In genomic region chr16:35200432-35201142, GRCm38 (mm10) we compare ENCODE assay signal across 8 mouse cellular contexts. TPM values are rescaled to one million over a fixed set of nuclear protein-coding genes. Genes with fewer than 3 reads are reported as not detected.
DNase-seq lines count a peak whose midpoint lies in the region; ATAC-seq lines count a peak whose summit lies in the region.

No protein-coding gene starts in this region.

- DNase-seq in hindbrain, embryonic 11.5 days (ENCODE audit: low spot score): no peak
- peak; percentile 14 for DNase-seq in 3T3-L1 (ENCODE audit: low read depth, low spot score)
- peak; percentile 66 for DNase-seq in brain, adult 2 months (ENCODE audit: low read depth, low spot score)
- DNase-seq in kidney, postnatal 10 days: peak; percentile 79
- no peak for DNase-seq in thymus, postnatal 0 days (ENCODE audit: low spot score)
- DNase-seq in embryo, embryonic 10 days (ENCODE audit: low spot score): no peak
- no peak for DNase-seq in urinary bladder, postnatal 25 days (ENCODE audit: low spot score)

- H3K4me2 ChIP-seq in hindbrain, embryonic 12.5 days (replicated peaks): no peak overlapping the region
- H3K4me2 ChIP-seq in hindbrain, embryonic 11.5 days (replicated peaks; ENCODE audit: low read depth, low read length): no peak overlapping the region

- no peaks in the 10 kb centered on the region for H3K9me3 ChIP-seq in hindbrain, embryonic 12.5 days (replicated peaks)
- no peaks in the 10 kb centered on the region for H3K9me3 ChIP-seq in hindbrain, embryonic 11.5 days (ENCODE audit: control insufficient read depth, low read length)

- no peak overlapping the region for H3K4me3 ChIP-seq in hindbrain, embryonic 12.5 days
- no peak overlapping the region for H3K4me3 ChIP-seq in hindbrain, embryonic 11.5 days (ENCODE audit: low read depth, low read length)

- 0 out of 2 replicates have a peak overlapping the region, but pooled peaks have one; percentile 8 for H3K9ac ChIP-seq in hindbrain, embryonic 12.5 days
- H3K9ac ChIP-seq in hindbrain, embryonic 11.5 days (ENCODE audit: low read depth, low read length): no peak overlapping the region

- no peak for ATAC-seq in hindbrain, embryonic 12.5 days (ENCODE audit: low FRiP score)
- no peak for ATAC-seq in hindbrain, embryonic 11.5 days (ENCODE audit: low FRiP score)

- WGBS in hindbrain, embryonic 12.5 days: 80% methylated on average over 9 of the region's 9 CpGs
- 79% methylated on average over 9 of the region's 9 CpGs for WGBS in hindbrain, embryonic 11.5 days

- no peak overlapping the region; the same call in 1 of the 2 replicates for H3K27ac ChIP-seq in hindbrain, embryonic 12.5 days
- H3K27ac ChIP-seq in hindbrain, embryonic 11.5 days (ENCODE audit: low read depth, low read length): no peak overlapping the region

- no peaks in the 10 kb centered on the region for H3K27me3 ChIP-seq in hindbrain, embryonic 12.5 days
- no peaks in the 10 kb centered on the region for H3K27me3 ChIP-seq in hindbrain, embryonic 11.5 days (ENCODE audit: control insufficient read depth, insufficient read depth, low read length)

- peaks cover 22% of the 10 kb centered on the region for H3K4me1 ChIP-seq in hindbrain, embryonic 12.5 days
- H3K4me1 ChIP-seq in hindbrain, embryonic 11.5 days (replicated peaks; ENCODE audit: control insufficient read depth, insufficient read depth, low read length): peaks cover 2% of the 10 kb centered on the region; the same call in 1 of the 2 replicates

- H3K36me3 ChIP-seq in hindbrain, embryonic 12.5 days: no peaks in the 10 kb centered on the region
- H3K36me3 ChIP-seq in hindbrain, embryonic 11.5 days (ENCODE audit: control insufficient read depth, insufficient read depth, low read length): no peaks in the 10 kb centered on the region

RNA-seq across cellular contexts. Expression of gene Adcy5, which starts 45.9 kb away (rescaled TPM):
- polyA plus RNA-seq in hindbrain, embryonic 12.5 days (2016; fragmentation: Nextera tagmentation; extraction: Ambion mirVana): 4.4 and 4.5 TPM in 2 replicates
- polyA plus RNA-seq in hindbrain, embryonic 11.5 days (2014; fragmentation: Nextera tagmentation; extraction: Ambion mirVana): 2.7 and 2.9 TPM in 2 replicates
- 0.49 and 0.57 TPM in 2 replicates for polyA plus RNA-seq in thymus, postnatal 0 days (2015; fragmentation: Nextera tagmentation; extraction: Ambion mirVana)

Comparison
In these comparisons a context has a peak if more than half of its experiments do, and no peak if none do; other contexts are left out.
1. DNase-seq: peak in 3T3-L1 (single experiment), brain, adult 2 months (single experiment) and kidney, postnatal 10 days (single experiment); none in hindbrain, embryonic 11.5 days (single experiment), thymus, postnatal 0 days (single experiment), embryo, embryonic 10 days (single experiment) and urinary bladder, postnatal 25 days (single experiment).